Mouse (Mus musculus) testis, postnatal 14 days (tissue): ENCODE results near the gene Eef1g.

Source experiments
- DNase-seq: peaks from one replicate; pipeline ENCODE4 v3.0.0; 2021; ENCODE audit warnings: low spot score

Gene Eef1g

DNA sequence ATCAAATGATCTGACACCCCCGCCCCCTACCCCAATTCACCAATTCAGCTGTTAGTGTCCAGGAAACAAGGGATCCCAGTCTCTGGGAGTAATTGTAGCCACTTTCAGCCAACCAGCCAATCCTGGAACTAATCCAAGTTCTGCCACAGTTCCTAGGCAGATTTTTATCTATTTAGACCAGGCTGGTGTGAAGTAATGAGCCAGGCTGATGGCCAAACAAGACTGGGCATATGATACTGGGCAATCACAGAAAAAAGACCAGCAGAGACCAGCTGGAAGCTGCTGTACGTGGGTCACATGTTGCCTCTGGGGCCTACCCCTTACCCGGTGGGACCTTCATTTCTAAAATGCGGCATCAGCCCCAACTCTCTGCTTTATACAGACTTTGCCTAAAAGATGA lies 59.8 kb downstream of the Eef1g start:
- DNase-seq: no peak

DNA sequence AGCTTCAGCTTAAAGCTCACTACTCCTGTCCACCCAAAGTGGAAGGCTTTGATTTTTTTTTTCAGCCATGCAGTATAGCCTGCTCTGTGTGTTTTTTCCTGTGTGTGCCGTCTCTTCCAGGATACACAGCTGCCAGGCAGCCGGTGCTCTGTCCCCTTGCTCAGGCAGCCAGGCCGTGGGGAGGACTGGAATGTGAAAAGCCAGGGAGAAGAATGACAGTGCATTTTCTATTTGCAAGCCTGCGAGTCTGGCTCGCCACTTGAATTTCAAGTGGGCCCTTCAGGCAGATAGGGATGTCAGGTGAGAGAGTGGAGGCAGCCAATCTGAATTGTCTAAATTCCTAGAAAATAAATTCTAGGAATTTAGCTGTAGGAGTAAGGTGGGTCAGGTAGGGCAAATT lies 61.0 kb downstream of the Eef1g start:
- no peak for DNase-seq
